Mouse (Mus musculus): Measurements from ENCODE around the gene Aff3.

Gene Aff3

GRCm38 (mm10) chr1:38664777-38665176 lies at the start of gene Aff3:
Gene Aff3 (minus strand): TSS chr1:38664955.
- no peak for DNase-seq (ENCODE audit: low spot score)

GRCm38 (mm10) chr1:38700646-38701045 lies 35.9 kb upstream of the Aff3 start:
- no peak for DNase-seq (ENCODE audit: low spot score)

GRCm38 (mm10) chr1:38699244-38699643 lies 34.5 kb upstream of the Aff3 start:
- no peak for DNase-seq (ENCODE audit: low spot score)

- DNase-seq (ENCODE audit: low spot score) = no peak
These were observed 31.3 kb upstream of the Aff3 start for GRCm38 (mm10) chr1:38695812-38696681.

GRCm38 (mm10) chr1:38695089-38695811 lies 30.5 kb upstream of the Aff3 start:
- DNase-seq (ENCODE audit: low spot score) = no peak

- DNase-seq (ENCODE audit: low spot score) = no peak
These were observed 29.4 kb upstream of the Aff3 start for GRCm38 (mm10) chr1:38694142-38694541.

- no peak for DNase-seq (ENCODE audit: low spot score)
These were observed 25.7 kb upstream of the Aff3 start for GRCm38 (mm10) chr1:38690471-38690870.

- no peak for DNase-seq (ENCODE audit: low spot score)
These were observed 23.5 kb upstream of the Aff3 start for GRCm38 (mm10) chr1:38688216-38688615.

GRCm38 (mm10) chr1:38685706-38686105 lies 21.0 kb upstream of the Aff3 start:
- no peak for DNase-seq (ENCODE audit: low spot score)

- no peak for DNase-seq (ENCODE audit: low spot score)
These were observed 18.5 kb upstream of the Aff3 start for GRCm38 (mm10) chr1:38683158-38683721.

GRCm38 (mm10) chr1:38679890-38680289 lies 15.1 kb upstream of the Aff3 start:
- DNase-seq (ENCODE audit: low spot score) = no peak

- no peak for DNase-seq (ENCODE audit: low spot score)
These were observed 7.0 kb upstream of the Aff3 start for GRCm38 (mm10) chr1:38671756-38672155.

GRCm38 (mm10) chr1:38671019-38671418 lies 6.3 kb upstream of the Aff3 start:
- no peak for DNase-seq (ENCODE audit: low spot score)

GRCm38 (mm10) chr1:38668327-38668726 lies 3.6 kb upstream of the Aff3 start:
- no peak for DNase-seq (ENCODE audit: low spot score)

GRCm38 (mm10) chr1:38667892-38668291 lies 3.1 kb upstream of the Aff3 start:
- no peak for DNase-seq (ENCODE audit: low spot score)

GRCm38 (mm10) chr1:38666766-38667118 lies 2.0 kb upstream of the Aff3 start:
- DNase-seq (ENCODE audit: low spot score) = no peak

- no peak for DNase-seq (ENCODE audit: low spot score)
These were observed 1.5 kb upstream of the Aff3 start for GRCm38 (mm10) chr1:38666111-38666765.

- DNase-seq (ENCODE audit: low spot score) = no peak
These were observed 856 bp upstream of the Aff3 start for GRCm38 (mm10) chr1:38665611-38666010.

- DNase-seq (ENCODE audit: low spot score) = no peak
These were observed 494 bp downstream of the Aff3 start for GRCm38 (mm10) chr1:38664261-38664660.

- no peak for DNase-seq (ENCODE audit: low spot score)
These were observed 2.0 kb downstream of the Aff3 start for GRCm38 (mm10) chr1:38662616-38663193.

GRCm38 (mm10) chr1:38658933-38659553 lies 5.7 kb downstream of the Aff3 start:
- DNase-seq (ENCODE audit: low spot score) = no peak

GRCm38 (mm10) chr1:38658376-38658775 lies 6.4 kb downstream of the Aff3 start:
- DNase-seq (ENCODE audit: low spot score) = no peak

All from c-Kit-positive CD71-positive TER-119-positive erythroid progenitor cells, embryonic 14.5 days (primary cell).